Mouse (Mus musculus) erythroblast, embryonic 14.5 days (primary cell): ENCODE results near the gene Pwp1. TPM values are rescaled to one million over a fixed set of nuclear protein-coding genes. Genes with fewer than 3 reads are reported as not detected.
A peak's percentile ranks its signal among the peaks of the same experiment; 100 is the strongest.
"Not testable (repeated sequence)": the region's sequence is repeated elsewhere in the genome, so short reads cannot be mapped to it uniquely, and the experiment has no call there.

Source experiments
- H3K27me3 ChIP-seq: 2 replicates; pipeline ENCODE4 v1.6.1; 2012; ENCODE audit warnings: inconsistent platforms; ENCODE audit not compliant: control insufficient read depth
- H3K36me3 ChIP-seq: 2 replicates; pipeline ENCODE4 v1.6.1; 2012; ENCODE audit warnings: mild to moderate bottlenecking, inconsistent platforms; ENCODE audit not compliant: control insufficient read depth
- H3K4me1 ChIP-seq: 2 replicates; pipeline ENCODE4 v1.6.1; 2012; ENCODE audit warnings: inconsistent platforms; ENCODE audit not compliant: control insufficient read depth
- H3K4me3 ChIP-seq: replicated peaks from 2 replicates; pipeline ENCODE3; 2012; ENCODE audit warnings: moderate library complexity, mild to moderate bottlenecking, inconsistent platforms
- H3K9me3 ChIP-seq: 2 replicates; pipeline ENCODE4 v1.6.1; 2012; ENCODE audit warnings: low read length, inconsistent platforms, mixed read lengths; ENCODE audit not compliant: control insufficient read depth
- GATA1 ChIP-seq: IDR thresholded peaks from 2 replicates; pipeline ENCODE4 v1.6.1; 2012; ENCODE audit warnings: low read length, inconsistent platforms, mixed read lengths
- TAL1 ChIP-seq: IDR thresholded peaks from 3 replicates; pipeline ENCODE4 v1.6.1; 2012; ENCODE audit warnings: low read length, inconsistent platforms, mixed read lengths
- polyA plus RNA-seq: library from polyadenylated mRNA; stranded (reverse); fragments of >175 nt; gene quantifications from 2 replicates; pipeline ENCODE4 v1.2.3, GENCODE M21; 2012

Gene Pwp1
- polyA plus RNA-seq = 0.49 and 0.83 TPM in 2 replicates

DNA sequence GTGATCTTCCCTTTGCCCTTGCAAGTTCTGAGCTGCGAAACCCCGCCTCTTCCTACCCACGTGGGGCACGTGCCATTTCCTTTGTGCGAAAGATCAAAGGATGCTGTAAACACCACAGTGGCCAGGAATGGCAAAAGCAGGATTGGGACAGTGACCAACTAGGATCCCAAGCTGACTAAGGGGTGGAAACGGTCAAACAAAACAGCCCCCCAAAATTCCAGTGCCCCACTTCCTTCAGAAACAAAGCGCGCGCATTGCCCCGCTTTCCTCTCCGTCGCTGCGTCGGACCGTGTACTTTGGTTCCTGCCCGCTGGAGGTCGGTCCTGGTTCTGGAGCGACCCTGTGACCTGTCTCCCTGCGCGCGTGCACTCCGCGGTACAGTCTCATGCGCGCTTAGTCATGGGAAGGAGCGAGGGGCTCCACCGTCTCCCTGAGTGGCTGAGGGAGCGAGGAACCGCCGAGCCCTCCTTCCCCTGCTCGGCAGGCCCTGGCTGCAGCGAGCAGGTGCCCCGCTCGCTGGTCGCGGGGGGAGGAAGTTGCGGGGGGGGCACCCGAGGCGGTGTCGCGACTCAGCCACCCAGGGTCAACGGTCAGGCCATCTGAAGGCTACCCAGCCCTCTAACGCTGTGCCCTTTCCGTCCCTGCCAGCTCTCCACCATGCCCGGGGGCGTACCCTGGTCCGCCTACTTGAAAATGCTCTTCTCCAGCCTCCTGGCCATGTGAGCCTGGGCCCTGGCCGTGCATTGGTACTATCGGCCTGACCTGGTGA, at the start of gene Pwp1:
Gene Pwp1 (plus strand): TSS at position 410 of the 769 bp plus-strand sequence.
- not testable (repeated sequence) for H3K27me3 ChIP-seq, H3K9me3 ChIP-seq, H3K4me1 ChIP-seq, H3K36me3 ChIP-seq
- H3K4me3 ChIP-seq = peak within 1 kb of the TSS; percentile 59

DNA sequence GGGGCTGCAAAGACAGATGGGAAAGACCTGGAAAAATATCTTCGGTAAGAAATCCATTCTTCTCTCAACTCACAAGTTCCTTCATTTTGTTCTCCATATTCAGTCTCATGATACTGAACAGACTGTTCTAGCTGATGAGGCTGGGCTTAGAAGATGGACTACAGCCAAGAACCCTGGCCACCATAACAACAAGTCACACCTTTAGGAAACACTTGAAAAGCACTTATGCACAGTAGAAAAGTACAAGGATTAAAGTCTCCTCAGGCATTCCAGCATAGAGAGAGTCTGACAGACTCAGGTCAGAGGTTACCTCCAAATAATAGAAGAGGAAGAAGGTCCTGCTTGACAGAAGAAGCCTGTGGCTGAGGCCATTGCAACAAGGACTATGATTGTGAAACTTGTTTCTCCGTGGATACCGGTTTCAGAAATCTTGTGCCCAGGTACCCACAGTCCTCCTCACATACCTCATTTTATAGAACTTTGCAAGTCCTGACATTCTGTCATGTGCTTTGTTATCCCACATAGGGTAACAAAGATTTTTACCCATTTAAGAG, 7.1 kb upstream of the Pwp1 start:
- H3K4me1 ChIP-seq, H3K27me3 ChIP-seq, H3K36me3 ChIP-seq, H3K9me3 ChIP-seq, H3K4me3 ChIP-seq: not testable (repeated sequence)

DNA sequence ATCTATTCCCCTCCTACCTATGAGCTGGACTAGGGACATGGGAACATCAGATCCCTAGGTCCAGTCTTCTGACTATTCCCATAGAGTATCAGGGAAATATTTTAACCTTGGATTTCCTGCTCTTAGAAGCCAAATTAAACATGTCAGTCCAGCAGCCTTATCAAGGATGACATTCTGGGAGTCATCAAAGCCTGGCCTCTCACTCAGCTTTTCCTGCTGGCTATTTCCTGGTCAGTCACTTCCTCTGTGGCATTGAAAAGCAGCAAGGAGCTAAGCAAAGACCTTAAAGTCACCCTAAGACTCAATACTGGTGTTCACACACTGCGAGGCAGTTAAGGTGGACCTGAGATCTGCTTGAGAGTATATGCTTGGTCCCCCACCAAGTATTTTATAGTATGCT, 5.5 kb upstream of the Pwp1 start:
- H3K4me3 ChIP-seq, H3K27me3 ChIP-seq, H3K4me1 ChIP-seq, H3K9me3 ChIP-seq, H3K36me3 ChIP-seq: not testable (repeated sequence)

DNA sequence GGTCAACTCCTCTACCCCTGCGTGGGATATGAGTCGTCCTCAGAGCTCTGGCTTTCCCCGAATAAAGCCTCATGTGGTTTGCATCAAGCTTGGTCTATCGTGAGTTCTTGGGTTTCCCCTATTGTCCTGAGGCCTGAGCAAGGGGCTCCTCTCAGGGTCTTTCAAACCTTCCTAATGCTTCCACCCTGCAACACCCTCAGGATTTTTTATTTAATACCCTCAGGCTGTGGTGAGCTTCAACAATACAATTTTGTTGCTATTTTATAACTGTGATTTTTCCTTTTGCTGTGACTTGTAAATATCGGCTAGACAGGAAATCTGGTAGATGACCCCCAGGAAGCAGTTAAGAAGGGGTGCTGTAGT, 591 bp upstream of the Pwp1 start:
- not testable (repeated sequence) for H3K4me3 ChIP-seq

DNA sequence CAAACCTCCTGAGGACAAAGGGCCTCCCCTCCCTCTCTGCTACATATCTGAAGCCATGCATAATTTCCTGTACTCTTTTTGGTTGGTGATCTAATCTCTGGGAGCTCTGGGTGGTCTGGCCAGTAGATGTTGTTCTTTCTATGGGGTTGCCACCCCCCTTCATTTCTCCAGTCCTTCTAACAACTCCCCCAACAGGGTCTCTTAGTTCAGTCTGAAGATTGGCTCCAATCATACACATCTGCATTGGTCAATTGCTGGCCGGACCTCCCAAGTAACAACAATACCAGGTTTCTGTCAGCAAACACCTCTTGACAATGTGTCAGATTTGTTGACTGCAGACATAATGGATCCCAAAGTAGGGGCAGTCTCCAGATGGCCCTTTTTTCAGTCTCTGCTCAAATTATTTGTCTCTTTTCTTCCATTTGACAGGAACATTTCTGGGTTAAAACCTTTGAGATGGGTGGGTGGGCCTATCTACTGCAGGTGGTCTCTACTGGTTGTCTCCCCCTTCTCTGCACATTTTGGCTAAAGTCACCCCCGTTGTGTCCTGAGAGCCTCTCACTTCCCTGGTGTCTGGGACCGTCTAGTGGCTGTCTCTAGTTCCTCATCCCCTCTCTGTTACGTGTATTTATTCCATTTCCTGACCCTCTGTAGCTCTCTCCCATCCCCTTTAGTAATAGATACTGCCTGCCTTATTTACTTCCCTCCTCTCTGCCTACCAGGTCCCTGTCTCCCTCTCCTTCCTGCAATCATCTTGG, 17.0 kb downstream of the Pwp1 start:
- H3K27me3 ChIP-seq = no peaks in the 10 kb centered on the region
- no peaks in the 10 kb centered on the region for H3K4me1 ChIP-seq
- TF ChIP-seq TAL1 (no peak), GATA1 (no peak)
- no peaks in the 10 kb centered on the region for H3K36me3 ChIP-seq
- H3K9me3 ChIP-seq = no peaks in the 10 kb centered on the region
- no peak overlapping the region for H3K4me3 ChIP-seq

More for the DNA sequence above, 591 bp upstream of the Pwp1 start:
- not testable (repeated sequence) for H3K4me1 ChIP-seq, H3K27me3 ChIP-seq, H3K9me3 ChIP-seq, H3K36me3 ChIP-seq

DNA sequence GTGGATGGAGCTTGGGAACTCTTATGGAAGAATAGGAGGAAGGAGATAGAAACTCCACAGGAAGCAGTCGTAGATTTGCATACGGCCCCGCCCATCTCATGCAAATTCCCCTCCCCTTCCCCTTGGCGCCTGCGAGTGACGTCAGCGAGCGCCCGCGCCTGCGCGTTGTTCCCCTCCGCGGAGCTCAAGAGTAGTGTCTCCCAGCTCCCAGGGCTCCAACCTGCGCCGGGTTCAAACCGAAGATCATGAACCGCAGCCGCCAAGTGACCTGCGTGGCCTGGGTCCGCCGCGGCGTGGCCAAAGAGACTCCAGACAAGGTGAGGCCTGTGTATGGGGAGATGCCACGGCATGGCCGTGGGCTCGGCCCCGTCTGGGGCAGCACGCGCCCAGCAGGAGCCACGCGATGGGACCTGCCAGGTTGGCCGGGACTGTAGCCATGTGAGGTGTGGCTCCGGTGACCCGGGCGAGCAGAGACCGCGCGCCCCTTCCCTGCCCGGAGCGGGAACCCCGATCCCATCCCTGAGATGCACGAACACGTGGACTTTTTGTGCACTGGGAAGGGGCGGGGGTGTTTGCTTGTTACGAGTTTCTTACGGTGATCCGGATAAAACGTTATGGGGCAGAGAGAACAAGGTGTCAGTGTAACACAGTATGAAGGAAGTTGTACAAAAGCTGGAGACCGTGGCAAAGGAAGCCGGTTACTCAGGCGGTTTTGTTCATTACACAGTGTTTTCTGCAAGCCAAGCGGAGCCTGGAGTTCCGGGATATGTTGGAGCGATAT, 42.6 kb downstream of the Pwp1 start:
- no peaks in the 10 kb centered on the region for H3K9me3 ChIP-seq
- TF ChIP-seq TAL1 (no peak), GATA1 (no peak)
- H3K36me3 ChIP-seq = peaks cover 28% of the 10 kb centered on the region
- no peaks in the 10 kb centered on the region for H3K27me3 ChIP-seq
- H3K4me1 ChIP-seq = peaks cover 27% of the 10 kb centered on the region
- H3K4me3 ChIP-seq = peak overlapping the region; percentile 86

DNA sequence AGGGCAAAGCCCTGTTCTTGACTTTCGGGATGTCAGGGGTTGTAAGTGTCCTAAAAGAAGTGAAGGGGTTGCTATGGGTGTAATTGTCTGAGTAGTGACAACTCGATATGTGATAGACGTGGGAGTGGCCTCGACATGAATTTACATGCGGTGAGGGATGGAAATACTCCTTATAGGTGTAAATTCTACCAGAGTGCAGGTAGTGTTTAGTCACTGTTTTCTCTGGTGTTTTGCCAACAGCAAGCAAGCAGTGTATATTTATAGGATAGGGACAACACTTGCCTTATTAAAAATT, 43.1 kb downstream of the Pwp1 start:
- Histone ChIP-seq H3K9me3 (no peaks in the 10 kb centered on the region), H3K4me1 (peaks cover 27% of the 10 kb centered on the region), H3K27me3 (no peaks in the 10 kb centered on the region), H3K36me3 (peaks cover 34% of the 10 kb centered on the region), H3K4me3 (peak overlapping the region; percentile 86)
- no peak for TF ChIP-seq GATA1
- no peak for TF ChIP-seq TAL1

DNA sequence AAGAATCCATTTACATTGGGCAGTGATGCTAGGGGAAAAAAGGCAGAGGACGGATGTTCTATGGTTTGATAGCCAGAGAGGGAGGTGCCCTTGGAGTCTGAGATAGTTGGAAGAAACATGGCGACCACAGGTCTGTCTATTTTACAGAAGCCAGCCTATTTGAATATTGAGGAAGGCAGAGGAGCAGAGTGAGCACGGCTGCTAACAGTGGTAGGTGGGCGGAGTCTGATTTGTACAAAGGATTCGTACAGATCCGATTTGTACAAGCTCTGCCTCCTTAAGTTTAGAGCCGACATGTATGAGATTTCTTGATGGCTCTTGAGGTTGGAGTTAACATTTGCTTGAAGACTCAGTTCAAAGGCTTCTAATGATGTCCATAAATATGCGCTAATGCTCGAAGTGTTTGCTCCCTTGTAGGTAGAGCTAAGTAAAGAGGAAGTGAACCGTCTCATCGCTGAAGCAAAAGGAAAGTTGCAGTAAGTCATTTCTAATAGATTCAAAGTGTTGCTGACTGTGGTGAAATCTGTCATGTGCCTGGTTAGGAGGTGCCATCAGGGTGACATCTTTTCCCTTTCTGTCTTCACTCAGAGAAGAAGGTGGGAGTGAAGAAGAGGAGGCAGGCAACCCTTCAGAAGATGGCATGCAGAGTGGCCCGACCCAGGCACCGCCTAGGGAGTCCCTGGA, 44.7 kb downstream of the Pwp1 start:
- Histone ChIP-seq H3K27me3 (no peaks in the 10 kb centered on the region), H3K36me3 (peaks cover 45% of the 10 kb centered on the region), H3K4me3 (no peak overlapping the region), H3K4me1 (peaks cover 27% of the 10 kb centered on the region), H3K9me3 (no peaks in the 10 kb centered on the region)
- TF ChIP-seq GATA1 (no peak), TAL1 (no peak)

DNA sequence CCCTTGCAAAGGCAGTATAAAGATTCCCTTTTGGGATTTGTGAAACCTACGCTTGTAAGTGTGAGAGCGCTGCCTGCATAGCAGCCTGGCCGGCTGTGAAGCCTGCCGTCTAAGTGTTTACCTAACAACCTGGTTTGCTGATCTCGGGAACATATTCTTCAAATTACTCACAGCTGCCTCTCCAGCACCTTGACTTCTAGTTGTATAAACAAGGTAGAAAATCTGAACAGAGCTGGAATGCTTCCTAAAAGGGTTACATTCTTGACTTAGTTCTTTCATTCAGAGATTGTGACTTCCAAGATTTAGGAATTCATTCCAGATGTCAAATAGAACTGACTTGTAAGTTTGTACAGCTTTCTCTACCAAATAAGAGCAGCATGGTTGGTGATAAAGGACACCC, 46.5 kb downstream of the Pwp1 start:
- peaks cover 27% of the 10 kb centered on the region for H3K4me1 ChIP-seq
- H3K9me3 ChIP-seq = no peaks in the 10 kb centered on the region
- H3K27me3 ChIP-seq = no peaks in the 10 kb centered on the region
- no peak overlapping the region for H3K4me3 ChIP-seq
- H3K36me3 ChIP-seq = peaks cover 62% of the 10 kb centered on the region
- TF ChIP-seq TAL1 (no peak), GATA1 (no peak)
